Mouse (Mus musculus) stomach, embryonic 16.5 days (tissue): Measurements from ENCODE around the gene Nfia. TPM values are rescaled to one million over a fixed set of nuclear protein-coding genes. Genes with fewer than 3 reads are reported as not detected.

ENCODE experiments used
- ATAC-seq: fragments of 200-750 bp; cut with Nextera tagmentation; 2 replicates; pipeline ENCODE4 v1.8.0; 2017; ENCODE audit warnings: moderate number of reproducible peaks, moderate TSS enrichment; ENCODE audit not compliant: insufficient read depth, low FRiP score
- H3K27ac ChIP-seq: fragments of 300-500 bp; sonication (generic); 2 replicates; pipeline ENCODE4 v1.5.1; 2014; ENCODE audit warnings: low read length
- H3K27me3 ChIP-seq: fragments of 300-500 bp; sonication (generic); 2 replicates; pipeline ENCODE4 v1.6.1; 2014; ENCODE audit warnings: low read length, control low read depth, mixed read lengths; ENCODE audit not compliant: control insufficient read depth, insufficient read depth
- H3K36me3 ChIP-seq: fragments of 300-500 bp; sonication (generic); 2 replicates; pipeline ENCODE4 v1.6.1; 2014; ENCODE audit warnings: low read length; ENCODE audit not compliant: control insufficient read depth, insufficient read depth
- H3K4me1 ChIP-seq: fragments of 300-500 bp; sonication (generic); 2 replicates; pipeline ENCODE4 v1.6.1; 2014; ENCODE audit warnings: low read length, control low read depth, mixed read lengths; ENCODE audit not compliant: control insufficient read depth, insufficient read depth
- H3K4me2 ChIP-seq: fragments of 300-500 bp; sonication (generic); 2 replicates; pipeline ENCODE4 v1.6.1; 2014; ENCODE audit warnings: low read depth, low read length, mixed read lengths
- H3K4me3 ChIP-seq: fragments of 300-500 bp; sonication (generic); replicated peaks from 2 replicates; pipeline ENCODE4 v1.5.1; 2014; ENCODE audit warnings: mild to moderate bottlenecking, low read length
- H3K9ac ChIP-seq: fragments of 300-500 bp; sonication (generic); 2 replicates; pipeline ENCODE4 v1.6.1; 2014; ENCODE audit warnings: low read length
- H3K9me3 ChIP-seq: fragments of 300-500 bp; sonication (generic); replicated peaks from 2 replicates; pipeline ENCODE4 v1.6.1; 2016; ENCODE audit warnings: low read length, control low read depth; ENCODE audit not compliant: control insufficient read depth
- WGBS: fragments of 180-500 bp; shearing (Covaris S2); extraction: QIAGEN DNeasy Blood & Tissue Kit; methylation state at CpG from one replicate; pipeline ENCODE4 v1.1.7; 2014; 5-methylcytosine and 5-hydroxymethylcytosine counted together
- polyA plus RNA-seq: library from polyadenylated mRNA; unstranded; fragments of >200 nt; fragmentation: Nextera tagmentation; extraction: Ambion mirVana; gene quantifications from 2 replicates; pipeline ENCODE4 v1.2.1, GENCODE M21; 2015

Gene Nfia
- polyA plus RNA-seq, 1 experiment from 2014 or later = 45.1 TPM

GRCm38 (mm10) chr4:98031871-98032270, 259.3 kb downstream of the Nfia start:
- no peaks in the 10 kb centered on the region for H3K4me1 ChIP-seq
- H3K9me3 ChIP-seq = no peaks in the 10 kb centered on the region
- WGBS = 60% methylated on average over 3 of the region's 3 CpGs
- no peak overlapping the region for H3K4me3 ChIP-seq
- no peaks in the 10 kb centered on the region for H3K36me3 ChIP-seq
- ATAC-seq = no peak
- no peaks in the 10 kb centered on the region for H3K27me3 ChIP-seq
- H3K27ac ChIP-seq = no peak overlapping the region
- no peak overlapping the region for H3K4me2 ChIP-seq
- H3K9ac ChIP-seq = no peak overlapping the region

- Histone ChIP-seq H3K36me3 (no peaks in the 10 kb centered on the region), H3K4me1 (no peaks in the 10 kb centered on the region), H3K4me2 (no peak overlapping the region), H3K9me3 (no peaks in the 10 kb centered on the region), H3K4me3 (no peak overlapping the region), H3K27me3 (no peaks in the 10 kb centered on the region), H3K9ac (no peak overlapping the region), H3K27ac (no peak overlapping the region)
- 52% methylated on average over 5 of the region's 5 CpGs for WGBS
- ATAC-seq = no peak
Measured at GRCm38 (mm10) chr4:98032332-98032731, 259.8 kb downstream of the Nfia start.

- 67% methylated on average over 5 of the region's 5 CpGs for WGBS
- Histone ChIP-seq H3K4me3 (no peak overlapping the region), H3K4me2 (no peak overlapping the region)
Measured at GRCm38 (mm10) chr4:98039095-98039494, 266.6 kb downstream of the Nfia start.

GRCm38 (mm10) chr4:98040179-98040578, 267.6 kb downstream of the Nfia start:
- Histone ChIP-seq H3K9me3 (no peaks in the 10 kb centered on the region), H3K36me3 (no peaks in the 10 kb centered on the region), H3K4me1 (no peaks in the 10 kb centered on the region), H3K4me3 (no peak overlapping the region), H3K27ac (no peak overlapping the region), H3K4me2 (no peak overlapping the region), H3K27me3 (no peaks in the 10 kb centered on the region), H3K9ac (no peak overlapping the region)
- 68% methylated on average over 7 of the region's 7 CpGs for WGBS
- ATAC-seq = no peak

More at GRCm38 (mm10) chr4:98039095-98039494, 266.6 kb downstream of the Nfia start:
- no peak overlapping the region for H3K9ac ChIP-seq
- no peaks in the 10 kb centered on the region for H3K4me1 ChIP-seq
- no peaks in the 10 kb centered on the region for H3K9me3 ChIP-seq
- no peaks in the 10 kb centered on the region for H3K36me3 ChIP-seq
- no peak for ATAC-seq
- H3K27ac ChIP-seq = no peak overlapping the region
- no peaks in the 10 kb centered on the region for H3K27me3 ChIP-seq

GRCm38 (mm10) chr4:98044611-98045010, 272.1 kb downstream of the Nfia start:
- no peaks in the 10 kb centered on the region for H3K27me3 ChIP-seq
- no peak overlapping the region for H3K4me2 ChIP-seq
- H3K4me1 ChIP-seq = peaks cover 5% of the 10 kb centered on the region; the same call in 1 of the 2 replicates
- H3K9ac ChIP-seq = no peak overlapping the region
- H3K4me3 ChIP-seq = no peak overlapping the region
- WGBS = 83% methylated on average over 8 of the region's 8 CpGs
- ATAC-seq = no peak
- no peak overlapping the region for H3K27ac ChIP-seq
- no peaks in the 10 kb centered on the region; the same call in 1 of the 2 replicates for H3K36me3 ChIP-seq
- H3K9me3 ChIP-seq = no peaks in the 10 kb centered on the region

GRCm38 (mm10) chr4:98047369-98047768, 274.8 kb downstream of the Nfia start:
- H3K9ac ChIP-seq = no peak overlapping the region
- H3K4me1 ChIP-seq = peaks cover 6% of the 10 kb centered on the region; the same call in 1 of the 2 replicates
- H3K27me3 ChIP-seq = no peaks in the 10 kb centered on the region
- H3K4me3 ChIP-seq = no peak overlapping the region
- no peak overlapping the region for H3K27ac ChIP-seq
- ATAC-seq = no peak
- no peaks in the 10 kb centered on the region for H3K9me3 ChIP-seq
- H3K36me3 ChIP-seq = no peaks in the 10 kb centered on the region; the same call in 1 of the 2 replicates
- H3K4me2 ChIP-seq = no peak overlapping the region

GRCm38 (mm10) chr4:98049584-98049983, 277.1 kb downstream of the Nfia start:
- peaks cover 6% of the 10 kb centered on the region; the same call in 1 of the 2 replicates for H3K4me1 ChIP-seq
- H3K4me2 ChIP-seq = no peak overlapping the region
- no peaks in the 10 kb centered on the region for H3K9me3 ChIP-seq
- no peaks in the 10 kb centered on the region; the same call in 1 of the 2 replicates for H3K36me3 ChIP-seq
- H3K27me3 ChIP-seq = no peaks in the 10 kb centered on the region
- ATAC-seq = no peak
- no peak overlapping the region for H3K9ac ChIP-seq
- peak overlapping the region; percentile 31; the same call in 1 of the 2 replicates for H3K27ac ChIP-seq
- WGBS = 44% methylated on average over 7 of the region's 7 CpGs
- H3K4me3 ChIP-seq = no peak overlapping the region

- ATAC-seq = no peak
- Histone ChIP-seq H3K27ac (no peak overlapping the region), H3K4me2 (no peak overlapping the region), H3K4me3 (no peak overlapping the region), H3K4me1 (peaks cover 6% of the 10 kb centered on the region; the same call in 1 of the 2 replicates), H3K9me3 (no peaks in the 10 kb centered on the region), H3K36me3 (no peaks in the 10 kb centered on the region; the same call in 1 of the 2 replicates), H3K9ac (no peak overlapping the region), H3K27me3 (no peaks in the 10 kb centered on the region)
- WGBS = 61% methylated on average over 8 of the region's 8 CpGs
Measured at GRCm38 (mm10) chr4:98050003-98050620, 277.6 kb downstream of the Nfia start.

- peaks cover 6% of the 10 kb centered on the region; the same call in 1 of the 2 replicates for H3K4me1 ChIP-seq
- H3K9me3 ChIP-seq = no peaks in the 10 kb centered on the region
- no peak overlapping the region for H3K27ac ChIP-seq
- no peaks in the 10 kb centered on the region for H3K27me3 ChIP-seq
- no peak for ATAC-seq
- H3K4me3 ChIP-seq = no peak overlapping the region
- WGBS = 44% methylated on average over 10 of the region's 10 CpGs
- H3K4me2 ChIP-seq = no peak overlapping the region
- H3K36me3 ChIP-seq = no peaks in the 10 kb centered on the region; the same call in 1 of the 2 replicates
- no peak overlapping the region for H3K9ac ChIP-seq
Measured at GRCm38 (mm10) chr4:98050781-98051180, 278.2 kb downstream of the Nfia start.
